Mouse (Mus musculus) ES-E14 (cell line): ENCODE results near the gene Ahnak2. TPM values are rescaled to one million over a fixed set of nuclear protein-coding genes. Genes with fewer than 3 reads are reported as not detected.

ENCODE experiments used
- DNase-seq: peaks from one replicate; pipeline ENCODE4 v3.0.0-alpha.2; 2013; ENCODE audit warnings: low read depth, low spot score
- H3K27ac ChIP-seq: 2 replicates; pipeline ENCODE4 v1.5.1; 2012; ENCODE audit warnings: low read depth, mild to moderate bottlenecking, low read length, moderate library complexity, mixed read lengths; ENCODE audit not compliant: poor library complexity, insufficient read depth, severe bottlenecking
- H3K36me3 ChIP-seq: 2 replicates; pipeline ENCODE4 v1.6.1; 2012; ENCODE audit warnings: mild to moderate bottlenecking, low read length, moderate library complexity, mixed read lengths; ENCODE audit not compliant: control insufficient read depth, poor library complexity, insufficient read depth, severe bottlenecking
- H3K4me1 ChIP-seq, 2 experiments: fragments of 150-350 bp in 1 of 2; sonication (generic) in 1 of 2; 2 replicates each; pipeline ENCODE4 v1.6.1; 2012; ENCODE audit warnings: low read length in 2 of 2, mild to moderate bottlenecking in 1 of 2, mixed read lengths in 1 of 2; ENCODE audit not compliant: control insufficient read depth in 2 of 2, insufficient read depth in 2 of 2, poor library complexity in 1 of 2
- H3K4me3 ChIP-seq, 2 experiments: fragments of 150-350 bp in 1 of 2; sonication (generic) in 1 of 2; 2 replicates each; pipeline ENCODE4 v1.5.1; 2012; ENCODE audit warnings: low read length in 2 of 2, low read depth in 1 of 2, mild to moderate bottlenecking in 1 of 2, mixed read lengths in 1 of 2; ENCODE audit not compliant: insufficient read depth in 1 of 2, poor library complexity in 1 of 2, severe bottlenecking in 1 of 2
- H3K9ac ChIP-seq: 2 replicates; pipeline ENCODE4 v1.6.1; 2012; ENCODE audit warnings: low read depth, mild to moderate bottlenecking, low read length, mixed read lengths; ENCODE audit not compliant: poor library complexity, insufficient read depth, severe bottlenecking
- H3K9me3 ChIP-seq: fragments of 150-350 bp; sonication (generic); 2 replicates; pipeline ENCODE4 v1.6.1; 2012; ENCODE audit warnings: low read depth, mild to moderate bottlenecking, low read length; ENCODE audit not compliant: control insufficient read depth, insufficient read depth
- CHD2 ChIP-seq: IDR thresholded peaks from 2 replicates; pipeline ENCODE4 v1.6.1; 2014; ENCODE audit warnings: mild to moderate bottlenecking, low read depth, low read length, inconsistent platforms
- HCFC1 ChIP-seq: IDR thresholded peaks from 2 replicates; pipeline ENCODE4 v1.6.1; 2012; ENCODE audit warnings: low read length, inconsistent platforms, borderline replicate concordance; ENCODE audit not compliant: insufficient read depth
- MAFK ChIP-seq: IDR thresholded peaks from 2 replicates; pipeline ENCODE4 v1.6.1; 2014; ENCODE audit warnings: mild to moderate bottlenecking, low read depth, low read length, inconsistent platforms; ENCODE audit not compliant: insufficient read depth
- ZC3H11A ChIP-seq: IDR thresholded peaks from 2 replicates; pipeline ENCODE4 v1.6.1; 2012; ENCODE audit warnings: low read depth, mild to moderate bottlenecking, inconsistent platforms, low read length, borderline replicate concordance
- ZNF384 ChIP-seq: IDR thresholded peaks from 2 replicates; pipeline ENCODE4 v1.6.1; 2012; ENCODE audit warnings: low read depth, low read length, inconsistent platforms
- in situ Hi-C, 2 experiments: fragments of 600-800 bp; cut with MboI; formaldehyde crosslinking; loops; one replicate each; pipeline ENCODE4 v1.15.1; 2025; ENCODE audit warnings: low sequenced_read_pairs in 2 of 2, inconsistent platforms in 1 of 2; ENCODE audit not compliant: unreplicated experiment in 2 of 2
- total RNA-seq: library from RNA; depleted of rRNA; stranded (reverse); fragments of 300-350 nt; gene quantifications from 2 replicates; pipeline ENCODE4 v1.2.3, GENCODE M21; 2012

Ahnak2 gene
- total RNA-seq, 1 experiment = 22.8 TPM

- no peak for DNase-seq
- Histone ChIP-seq H3K36me3 (peaks cover 47% of the 10 kb centered on the region; the same call in 1 of the 2 replicates), H3K9me3 (no peaks in the 10 kb centered on the region), H3K4me1 (peaks cover 0 to 11% of the 10 kb centered on the region in 2 experiments; a peak in 2 of 4 replicates), H3K9ac (no peak overlapping the region), H3K27ac (no peak overlapping the region), H3K4me3 (0 out of 4 replicates have a peak overlapping the region, but pooled peaks of 1 of the 2 experiments have one; percentile 5)
- TF ChIP-seq ZNF384 = no peak
- TF ChIP-seq HCFC1 = no peak
- no peak for TF ChIP-seq ZC3H11A
- no peak for TF ChIP-seq MAFK
- no peak for TF ChIP-seq CHD2
- in situ Hi-C loops = no loop called here
Measured at GRCm38 (mm10) chr12:112739023-112739568, 63.4 kb downstream of the Ahnak2 start.

GRCm38 (mm10) chr12:112738281-112739022 is 64.0 kb downstream of the Ahnak2 start:
- Histone ChIP-seq H3K4me1 (peaks cover 0 to 10% of the 10 kb centered on the region in 2 experiments; a peak in 2 of 4 replicates), H3K9me3 (no peaks in the 10 kb centered on the region), H3K9ac (no peak overlapping the region), H3K27ac (no peak overlapping the region), H3K36me3 (peaks cover 48% of the 10 kb centered on the region; the same call in 1 of the 2 replicates), H3K4me3 (0 out of 4 replicates have a peak overlapping the region, but pooled peaks of 1 of the 2 experiments have one; percentile 5)
- TF ChIP-seq ZC3H11A (no peak), ZNF384 (no peak), HCFC1 (no peak), MAFK (no peak), CHD2 (no peak)
- in situ Hi-C loops = no loop called here
- no peak for DNase-seq

- no peak for DNase-seq
- in situ Hi-C loops = no loop called here
- H3K36me3 ChIP-seq = peaks cover 54% of the 10 kb centered on the region; the same call in 1 of the 2 replicates
- H3K27ac ChIP-seq = no peak overlapping the region
- peaks cover 0 to 5% of the 10 kb centered on the region in 2 experiments; a peak in 2 of 4 replicates for H3K4me1 ChIP-seq
- H3K4me3 ChIP-seq = no peak overlapping the region; a peak in 1 of 4 replicates
- TF ChIP-seq ZC3H11A (no peak), MAFK (no peak), HCFC1 (no peak), ZNF384 (no peak), CHD2 (no peak)
- H3K9ac ChIP-seq = no peak overlapping the region
- no peaks in the 10 kb centered on the region for H3K9me3 ChIP-seq
Measured at GRCm38 (mm10) chr12:112737761-112738160, 64.7 kb downstream of the Ahnak2 start.

- H3K4me1 ChIP-seq = no peaks in the 10 kb centered on the region; a peak in 2 of 4 replicates
- H3K9me3 ChIP-seq = no peaks in the 10 kb centered on the region
- no peak overlapping the region for H3K27ac ChIP-seq
- DNase-seq = no peak
- TF ChIP-seq ZC3H11A (no peak), ZNF384 (no peak), MAFK (no peak), CHD2 (no peak), HCFC1 (no peak)
- no peak overlapping the region for H3K4me3 ChIP-seq
- no peak overlapping the region for H3K9ac ChIP-seq
- H3K36me3 ChIP-seq = peaks cover 59% of the 10 kb centered on the region; the same call in 1 of the 2 replicates
- in situ Hi-C loops = no loop called here
Measured at GRCm38 (mm10) chr12:112737081-112737480, 65.4 kb downstream of the Ahnak2 start.
